Mouse (Mus musculus): ENCODE measurements around the gene Nog.

The Nog gene

GRCm38 (mm10) chr11:89267520-89267919 lies 34.6 kb downstream of the Nog start:
- no peak for DNase-seq (ENCODE audit: low spot score in 2 of 2)

GRCm38 (mm10) chr11:89265080-89265479 lies 37.1 kb downstream of the Nog start:
- DNase-seq (ENCODE audit: low spot score in 2 of 2): no peak

- DNase-seq (ENCODE audit: low spot score in 2 of 2): no peak
Observed at GRCm38 (mm10) chr11:89259338-89259915, 42.7 kb downstream of the Nog start.

- DNase-seq (ENCODE audit: low spot score in 2 of 2): no peak
Observed at GRCm38 (mm10) chr11:89257893-89258292, 44.2 kb downstream of the Nog start.

- DNase-seq (ENCODE audit: low spot score in 2 of 2): no peak
Observed at GRCm38 (mm10) chr11:89253973-89254372, 48.2 kb downstream of the Nog start.
